Mouse (Mus musculus) mouse embryonic stem cell (cell line): ENCODE measurements around the gene Acer2.

ENCODE experiments used
- in situ Hi-C, 2 experiments: fragments of 300-500 bp; cut with MboI; formaldehyde crosslinking; loops; 1 replicate in 1 of 2; 3 replicates in 1 of 2; pipeline ENCODE4 v1.14.3; 2019 to 2020; ENCODE audit warnings: low sequenced_read_pairs in 2 of 2, low pct_unique_long_range_greater_than_20kb in 1 of 2, mixed read lengths in 1 of 2; ENCODE audit not compliant: unreplicated experiment in 1 of 2

The Acer2 gene

DNA sequence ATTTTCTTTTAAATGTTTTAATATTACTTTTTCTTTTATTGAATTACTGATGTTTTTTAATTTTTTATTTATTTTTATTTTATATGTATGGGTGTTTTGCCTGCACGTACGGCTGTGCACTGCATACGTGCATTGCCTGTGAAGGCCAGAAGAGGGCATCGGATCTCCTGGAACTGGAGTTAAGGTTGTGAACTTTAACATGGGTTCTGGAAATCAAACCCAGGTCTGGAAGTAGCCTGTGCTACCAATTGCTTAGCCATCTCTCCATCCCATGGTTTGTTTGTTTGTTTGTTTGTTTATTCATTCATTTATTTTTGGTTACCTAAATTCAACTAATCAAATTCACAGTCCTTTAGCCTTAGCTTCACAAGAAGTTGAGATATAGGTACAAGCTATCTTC is 10.7 kb downstream of the Acer2 start:
- in situ Hi-C loops: loop anchor here (5.0 kb wide), 2 partner anchors 32 to 37 kb away; no protein-coding TSS in a partner anchor

DNA sequence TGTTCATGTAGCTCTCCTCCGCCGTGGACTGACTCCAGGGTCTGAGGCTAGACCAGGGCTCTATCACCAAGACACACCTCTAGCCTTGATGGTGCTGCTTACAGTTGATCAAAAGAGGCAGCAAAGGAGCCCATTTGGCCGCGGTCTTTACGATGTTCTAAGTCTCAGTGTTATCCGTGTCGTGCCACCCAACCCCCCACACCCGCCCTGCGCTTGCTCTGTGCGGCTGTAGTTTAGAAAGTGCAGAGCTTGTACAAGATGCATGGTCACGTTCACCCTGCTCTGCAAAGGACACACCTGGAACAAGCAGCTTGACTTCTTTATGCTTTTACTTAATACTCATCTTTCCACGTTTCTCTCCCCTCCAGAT is 11.6 kb downstream of the Acer2 start:
- in situ Hi-C loops: loop anchor here in 1 of 2 experiments (5.0 kb wide), 1 partner anchor 37 kb away; no protein-coding TSS in a partner anchor

DNA sequence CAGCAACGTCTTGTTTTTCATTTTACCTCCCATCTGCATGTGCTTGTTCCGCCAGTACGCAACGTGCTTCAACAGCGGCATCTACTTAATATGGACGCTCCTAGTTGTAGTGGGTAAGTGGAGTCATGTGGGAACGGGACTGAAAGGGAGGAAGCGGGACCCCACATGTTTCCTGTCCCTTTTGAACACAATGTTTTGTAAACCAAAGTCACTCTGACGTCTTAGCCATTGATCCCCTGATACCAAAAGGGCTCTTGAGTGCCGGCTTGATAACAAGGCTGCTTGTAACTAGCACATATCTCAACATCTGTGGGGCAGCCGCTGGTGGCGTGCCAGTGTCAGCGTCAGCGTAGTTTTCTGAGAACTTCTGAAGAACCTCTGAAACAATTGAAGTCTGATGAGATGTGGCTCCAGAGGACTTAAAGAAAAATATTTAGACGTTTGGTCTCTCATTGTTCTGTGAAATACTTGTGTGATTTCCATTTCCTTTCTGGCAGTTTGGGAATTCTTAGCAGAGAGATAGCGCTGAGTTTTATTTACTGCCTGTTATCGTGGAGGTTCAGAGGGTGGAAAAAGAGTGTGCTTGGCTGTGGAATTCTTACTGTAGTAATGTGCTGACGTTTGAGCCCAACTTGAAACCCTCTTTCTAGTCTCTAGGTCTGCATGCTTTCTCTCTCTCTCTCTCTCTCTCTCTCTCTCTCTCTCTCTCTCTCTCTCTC is 12.1 kb downstream of the Acer2 start:
- in situ Hi-C loops: loop anchor here in 1 of 2 experiments (5.0 kb wide), 1 partner anchor 36 kb away; no protein-coding TSS in a partner anchor

DNA sequence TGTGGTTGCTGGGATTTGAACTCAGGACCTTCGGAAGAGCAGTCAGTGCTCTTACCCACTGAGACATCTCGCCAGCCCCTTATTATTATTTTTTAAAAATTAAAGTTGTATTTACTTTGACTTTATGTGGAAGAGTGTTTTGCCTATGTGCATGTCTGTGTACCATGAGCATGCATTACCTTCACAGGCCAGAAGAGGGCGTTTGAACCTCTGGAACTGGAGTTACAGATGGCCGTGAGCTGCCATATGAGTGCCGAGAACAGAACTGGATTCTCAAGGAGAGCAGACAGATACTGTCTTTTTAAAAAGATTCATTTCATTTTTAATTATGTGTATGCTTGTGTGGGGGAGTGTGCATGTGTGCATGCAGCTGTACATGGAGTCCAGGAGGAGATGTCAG is 13.7 kb downstream of the Acer2 start:
- in situ Hi-C loops: loop anchor here in 1 of 2 experiments (5.0 kb wide), 1 partner anchor 34 kb away; no protein-coding TSS in a partner anchor

DNA sequence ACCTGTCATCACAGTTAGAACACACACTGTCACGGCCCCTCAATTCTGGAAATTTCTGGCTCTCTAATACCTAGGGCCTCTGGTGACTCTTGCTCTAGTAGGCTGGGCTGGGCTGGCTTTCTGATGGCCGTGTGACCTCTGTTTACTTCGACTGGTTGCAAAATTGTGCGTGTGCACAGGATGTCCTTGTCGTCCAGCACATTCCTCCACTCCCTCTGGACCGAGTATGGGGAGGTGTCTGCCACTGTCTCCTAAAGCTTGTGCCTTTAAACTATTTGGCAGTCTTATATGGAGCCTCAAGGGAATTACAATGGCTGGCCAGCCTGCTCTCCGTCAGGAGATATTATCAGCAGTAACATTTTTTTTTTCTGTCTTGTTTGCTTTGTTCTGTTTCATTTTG is 23.2 kb downstream of the Acer2 start:
- in situ Hi-C loops: no loop called here

DNA sequence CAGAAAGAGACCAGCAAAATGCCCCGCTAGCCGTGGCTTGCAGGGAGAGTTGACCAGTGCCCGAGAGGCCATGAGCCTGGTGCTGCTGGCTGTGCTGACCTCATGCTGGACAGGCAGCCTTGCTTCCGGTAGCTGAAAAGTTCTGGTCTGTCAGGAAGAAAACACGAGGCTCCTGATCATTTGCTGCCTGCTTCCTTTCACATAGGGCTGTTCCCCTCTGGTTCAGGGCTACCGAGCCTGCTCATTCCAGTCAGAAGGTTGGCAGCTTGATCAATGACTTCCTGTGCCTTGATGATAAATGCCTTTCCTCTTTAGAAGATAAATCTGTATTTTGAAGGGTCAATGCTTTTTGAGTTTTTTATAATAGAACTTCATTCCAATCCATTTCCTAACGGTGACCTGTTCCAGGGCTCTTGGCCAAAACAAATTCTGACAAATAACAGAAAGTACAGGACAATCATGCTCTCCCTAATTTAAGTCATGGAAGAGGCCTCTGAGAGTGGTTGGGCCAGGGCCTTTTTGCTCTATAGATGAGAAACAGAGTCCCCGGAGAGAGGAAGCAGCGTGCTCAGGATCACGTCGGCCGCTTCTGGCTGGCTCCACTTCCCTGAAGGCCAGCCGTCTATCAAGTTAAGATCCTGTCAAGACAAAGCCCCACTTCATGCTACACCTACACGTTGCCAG is 24.7 kb downstream of the Acer2 start:
- in situ Hi-C loops: no loop called here

DNA sequence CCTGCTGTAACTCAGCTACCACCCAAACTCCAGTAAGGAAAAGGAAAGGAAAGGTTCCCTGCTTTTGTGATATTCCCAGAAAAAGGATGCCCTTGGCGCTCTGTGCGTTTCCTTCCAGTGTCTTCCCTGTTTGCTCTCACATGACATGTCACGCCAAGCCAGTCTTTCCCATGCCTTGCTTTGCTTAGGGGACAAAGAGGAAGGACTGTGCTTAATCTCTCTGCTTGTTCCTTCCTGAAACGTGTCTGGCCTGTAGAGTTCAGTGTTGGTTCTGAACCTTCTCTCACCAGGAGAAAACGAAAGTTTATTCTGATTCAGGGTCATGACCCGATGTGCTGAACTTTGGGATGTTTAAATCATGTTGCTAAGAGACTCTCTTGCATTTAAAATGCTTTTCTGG is 28.2 kb downstream of the Acer2 start:
- in situ Hi-C loops: no loop called here

DNA sequence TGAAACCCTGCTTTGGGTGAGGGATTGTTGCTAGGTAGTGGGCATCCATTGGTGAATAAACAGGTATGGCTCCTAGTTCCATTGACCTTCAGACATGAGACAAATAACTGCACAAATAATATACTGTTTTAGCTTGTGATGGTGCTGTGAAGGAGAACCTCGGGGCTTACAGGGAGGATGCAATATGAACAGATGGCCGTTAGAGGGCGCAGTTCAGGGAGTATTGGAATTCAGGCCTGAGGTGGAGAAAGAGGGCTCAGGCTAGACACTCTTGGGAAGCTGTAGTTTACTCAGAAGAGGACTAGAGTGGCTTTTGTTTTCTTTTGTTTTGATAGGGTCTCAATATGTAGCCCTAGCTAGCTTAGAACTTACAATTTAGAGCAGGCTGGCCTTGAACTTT is 30.8 kb downstream of the Acer2 start:
- in situ Hi-C loops: no loop called here

DNA sequence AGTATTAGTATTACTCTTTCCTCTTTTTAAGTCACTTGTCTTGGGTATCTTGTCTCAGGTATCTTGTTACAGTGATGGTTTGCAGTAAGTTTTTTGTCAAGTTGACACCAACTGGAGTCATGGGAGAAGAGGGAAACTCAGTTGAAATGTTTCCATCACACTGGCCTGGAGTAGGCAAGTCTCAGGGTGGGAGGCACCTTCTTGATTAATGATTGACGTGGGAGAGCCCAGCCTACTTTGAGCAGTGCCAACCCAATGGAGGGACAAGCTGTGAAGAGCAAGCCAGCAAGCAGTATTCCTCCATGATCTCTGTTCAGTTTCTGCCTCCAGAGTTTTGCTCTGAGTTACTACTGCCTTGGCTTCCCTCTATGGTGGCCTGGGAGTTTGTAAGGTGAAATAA is 31.7 kb downstream of the Acer2 start:
- in situ Hi-C loops: no loop called here

DNA sequence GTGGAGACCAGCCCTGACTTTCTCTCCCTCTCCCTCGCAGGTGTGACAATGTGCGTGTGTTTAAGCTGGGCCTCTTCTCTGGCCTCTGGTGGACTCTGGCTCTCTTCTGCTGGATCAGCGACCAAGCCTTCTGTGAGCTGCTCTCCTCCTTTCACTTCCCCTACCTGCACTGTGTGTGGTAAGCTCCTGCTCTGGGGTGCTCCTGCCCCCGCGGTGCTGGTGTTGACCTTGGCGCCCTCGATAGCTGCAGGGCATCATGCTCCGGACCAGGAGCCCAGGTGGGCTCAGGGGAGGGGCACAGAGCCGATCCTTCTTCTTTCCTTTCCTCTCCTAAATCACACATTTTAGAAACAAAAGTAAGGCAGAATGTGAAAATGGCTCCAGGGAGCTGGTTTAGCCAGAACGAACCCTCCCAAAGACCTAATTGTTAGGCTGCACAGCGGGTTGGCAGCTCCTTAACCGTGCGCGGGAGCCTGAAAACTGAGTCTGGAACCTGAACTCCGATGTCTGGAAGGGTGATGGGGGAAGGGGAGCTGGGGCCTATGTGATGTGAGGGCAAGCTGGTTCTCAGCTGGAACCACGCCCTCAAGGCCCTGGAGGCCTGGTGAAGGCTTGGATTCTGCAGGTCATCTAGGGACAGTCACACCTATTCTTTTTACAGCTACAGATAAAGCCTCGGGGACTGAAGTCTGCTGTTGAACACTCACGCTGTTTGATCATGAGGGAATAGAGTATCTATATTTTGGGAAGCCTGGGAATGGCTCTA is 37.6 kb downstream of the Acer2 start:
- in situ Hi-C loops: no loop called here

DNA sequence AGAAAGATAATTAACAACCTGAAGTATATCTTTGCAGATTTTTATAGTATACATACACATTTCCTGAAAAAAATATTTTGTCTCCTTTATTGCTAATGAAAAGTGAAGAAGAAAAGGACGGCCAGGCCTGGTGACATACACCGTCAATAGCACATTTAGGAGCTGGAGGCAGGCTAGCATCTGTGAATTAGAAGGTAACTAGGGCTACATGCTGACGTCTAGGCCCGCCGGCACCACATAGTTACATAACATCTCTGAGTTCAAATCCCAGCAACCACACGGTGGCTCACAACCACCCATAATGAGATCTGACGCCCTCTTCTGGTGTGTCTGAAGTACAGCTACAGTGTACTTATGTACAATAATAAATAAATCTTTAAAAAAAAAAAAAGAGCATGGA is 38.6 kb downstream of the Acer2 start:
- in situ Hi-C loops: no loop called here

DNA sequence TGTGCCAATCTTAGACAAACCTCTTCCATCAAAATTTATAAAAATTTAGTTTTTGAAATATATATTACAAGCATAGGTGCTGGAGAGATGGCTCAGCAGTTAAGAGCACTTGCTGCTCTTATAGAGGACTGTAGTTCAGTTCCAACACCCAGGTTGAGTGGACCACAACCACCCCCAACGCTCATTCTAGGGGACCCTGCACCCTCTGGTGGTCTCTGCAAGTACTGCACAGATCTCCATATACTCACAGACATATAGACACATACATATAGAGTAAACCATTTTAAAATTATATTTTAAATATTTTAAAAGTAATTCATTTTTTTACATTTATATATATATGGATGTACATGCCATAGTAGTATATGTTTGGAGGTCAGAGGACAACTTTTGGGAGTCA is 41.9 kb downstream of the Acer2 start:
- in situ Hi-C loops: loop anchor here in 1 of 2 experiments (5.0 kb wide), 1 partner anchor 34 kb away; no protein-coding TSS in a partner anchor

DNA sequence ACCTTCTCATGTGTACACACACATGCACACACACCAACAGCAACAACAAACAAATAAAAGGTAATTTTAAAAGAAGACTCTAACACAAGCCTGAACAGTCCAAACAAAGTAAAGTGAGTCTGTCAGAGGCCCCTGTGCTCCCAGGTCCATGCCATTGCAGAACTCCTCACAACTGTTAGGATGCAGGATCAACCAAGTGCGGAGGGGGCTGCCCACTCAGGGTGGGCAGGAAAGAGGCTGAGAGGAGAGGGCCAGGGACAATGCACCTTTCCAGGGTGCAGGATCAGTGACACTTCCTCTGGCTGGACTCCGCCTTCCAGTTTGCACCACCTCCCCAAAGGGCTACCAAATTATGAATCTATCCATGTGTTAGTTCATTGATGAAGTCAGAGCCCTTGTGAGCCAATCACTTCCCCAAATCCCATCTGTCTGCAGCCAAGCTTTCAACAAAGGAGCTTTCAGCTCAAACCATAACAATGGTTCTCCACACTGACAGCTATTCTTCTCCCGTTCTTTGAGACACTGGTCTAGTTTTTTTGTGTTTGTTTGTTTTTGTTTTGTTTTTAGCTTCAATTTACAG is 49.4 kb downstream of the Acer2 start:
- in situ Hi-C loops: loop anchor here in 1 of 2 experiments (5.0 kb wide), 1 partner anchor 36 kb away; no protein-coding TSS in a partner anchor

DNA sequence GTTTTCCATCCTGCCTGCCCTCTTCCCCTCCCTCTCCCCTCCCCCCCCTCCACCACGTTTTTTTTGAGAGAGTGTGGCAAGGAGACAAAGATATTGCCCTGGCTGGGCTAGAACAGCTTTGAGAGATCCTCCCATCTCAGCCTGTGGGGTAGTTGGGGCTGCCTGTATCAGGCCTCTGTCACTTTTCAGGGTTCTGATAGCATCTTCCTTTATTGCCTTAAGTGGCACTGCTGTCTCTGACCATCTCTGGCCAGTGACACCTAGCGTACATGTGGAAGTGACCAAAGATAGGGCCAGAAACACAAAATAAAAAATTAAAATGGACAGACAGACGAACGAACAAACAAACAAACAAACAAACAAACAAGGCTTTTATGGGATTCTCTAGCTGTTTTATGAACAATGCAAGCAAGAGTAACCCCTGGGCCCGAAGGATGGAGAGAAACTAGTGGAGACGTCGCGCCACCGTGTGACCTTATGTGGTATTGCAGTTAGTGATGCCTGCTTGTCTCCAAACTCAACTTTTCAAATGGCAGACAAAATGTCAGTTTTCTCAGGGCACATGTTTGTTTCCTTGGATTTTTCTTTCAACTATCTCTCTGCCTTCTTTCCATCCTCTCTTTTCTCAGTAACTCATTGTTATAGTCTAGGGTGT is 50.7 kb downstream of the Acer2 start:
- in situ Hi-C loops: loop anchor here in 1 of 2 experiments (5.0 kb wide), 1 partner anchor 38 kb away; no protein-coding TSS in a partner anchor

DNA sequence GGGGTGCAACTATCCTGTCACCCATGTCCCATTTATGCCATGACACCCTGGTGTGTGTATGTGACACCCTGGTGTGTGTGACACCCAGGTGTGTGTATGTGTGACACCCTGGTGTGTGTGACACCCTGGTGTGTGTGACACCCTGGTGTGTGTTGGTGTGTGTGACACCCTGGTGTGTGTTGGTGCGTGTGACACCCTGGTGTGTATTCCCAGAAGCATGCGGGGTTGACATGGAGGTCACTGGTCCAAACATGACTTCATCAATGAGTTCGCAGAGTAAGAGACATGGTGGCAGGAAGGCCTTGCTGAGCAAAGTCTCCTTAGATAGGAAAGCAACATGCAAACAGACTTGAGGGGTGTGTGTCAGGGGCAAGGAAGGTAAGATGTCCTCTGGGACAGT is 52.8 kb downstream of the Acer2 start:
- in situ Hi-C loops: no loop called here

DNA sequence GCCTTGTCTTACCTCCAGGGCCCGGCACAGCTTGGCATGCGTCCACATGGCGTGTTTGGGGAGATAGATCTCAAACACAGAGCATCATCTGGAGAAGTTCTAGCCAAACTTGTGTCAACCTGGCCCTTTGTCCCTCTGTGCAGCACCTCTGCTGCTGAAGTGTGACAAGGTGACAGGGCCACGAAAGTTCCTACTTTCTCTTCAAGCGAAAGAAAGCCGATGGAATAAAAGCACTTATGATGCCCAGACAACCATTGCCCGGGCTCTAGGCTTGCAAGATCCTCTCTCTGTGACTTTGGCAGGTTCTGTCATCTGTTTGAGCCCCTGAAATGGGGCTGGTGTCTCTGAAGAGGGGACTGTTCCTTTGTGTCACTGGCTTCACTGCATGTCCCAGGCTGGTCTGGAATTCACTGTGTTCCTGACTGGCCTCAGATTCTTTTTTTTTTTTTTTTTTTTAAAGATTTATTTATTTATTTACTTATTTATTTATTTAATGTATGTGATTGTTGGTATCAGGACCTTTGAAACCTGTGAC is 56.0 kb downstream of the Acer2 start:
- in situ Hi-C loops: no loop called here

DNA sequence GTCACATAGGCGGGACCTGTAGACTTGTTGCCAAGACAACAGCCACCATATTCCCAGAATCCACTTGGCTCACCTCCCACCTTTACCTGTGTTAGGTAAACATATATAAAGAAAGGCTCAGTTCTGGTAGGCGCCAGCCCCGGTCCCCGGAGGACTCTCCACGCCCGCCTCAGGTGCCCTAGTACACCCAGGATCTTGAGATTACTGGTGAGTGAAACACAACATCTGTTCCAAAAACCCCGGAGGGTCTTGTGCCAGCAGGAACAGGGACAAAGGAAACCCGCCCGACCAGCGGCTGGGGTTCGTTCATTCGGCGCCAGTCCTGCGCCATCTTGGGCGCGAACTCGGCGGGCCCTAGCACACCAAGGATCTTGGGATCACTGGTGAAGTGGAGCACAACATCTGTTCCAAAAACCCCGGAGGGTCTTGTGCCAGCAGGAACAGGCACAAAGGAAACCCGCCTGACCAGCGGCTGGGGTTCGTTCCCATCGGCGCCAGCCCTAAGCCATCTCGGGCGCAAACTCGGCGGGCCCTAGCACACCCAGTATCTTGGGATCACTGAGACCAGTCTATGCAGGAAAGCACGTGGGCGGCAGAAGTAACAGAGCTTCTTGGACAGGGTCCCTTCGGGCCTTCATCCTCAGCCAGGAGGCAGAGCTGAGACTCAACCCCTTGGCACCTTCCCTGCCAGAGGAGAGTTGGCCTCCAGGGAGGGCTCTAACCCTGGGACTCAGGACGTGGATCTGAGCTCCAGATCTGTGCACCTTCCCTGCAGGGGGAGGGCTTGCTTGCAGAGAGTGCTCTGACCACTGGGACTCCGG is 56.6 kb downstream of the Acer2 start:
- in situ Hi-C loops: no loop called here
